11 mouse cellular contexts compared by ENCODE assay signal in genomic region chr7:130590081-130590828, GRCm38 (mm10). TPM values are rescaled to one million over a fixed set of nuclear protein-coding genes. Genes with fewer than 3 reads are reported as not detected.
A peak's percentile ranks its signal among the peaks of the same experiment; 100 is the strongest.
DNase-seq lines count a peak whose midpoint lies in the region; ATAC-seq and TF ChIP-seq lines count a peak whose summit lies in the region.
"Had no signal": no experiment of that assay in that cellular context is flagged by ENCODE, and none has a peak within 500 bp of the region (broad histone marks: within the 10 kb centered on the region; RNA-seq: fewer than 3 reads in every experiment).

No protein-coding gene starts in this region.

- no peaks in the 10 kb centered on the region for H3K9me3 ChIP-seq in embryonic facial prominence, embryonic 14.5 days (ENCODE audit: control insufficient read depth, low read length)
- H3K9me3 ChIP-seq: limb, embryonic 13.5 days had no signal

- no peak overlapping the region for H3K9ac ChIP-seq in embryonic facial prominence, embryonic 14.5 days (ENCODE audit: low read depth, low read length)
- H3K9ac ChIP-seq: limb, embryonic 13.5 days had no signal

- ATAC-seq in embryonic facial prominence, embryonic 14.5 days (ENCODE audit: low read depth), result peak; percentile 51; the same call in 1 of the 2 replicates
- no peak for ATAC-seq in megakaryocyte-erythroid progenitor cell, adult 5-6 weeks (replicated peaks; ENCODE audit: low FRiP score, low TSS enrichment, poor library complexity, severe bottlenecking)
- ATAC-seq: hindbrain, postnatal 0 days had no signal

- no peak for TF ChIP-seq CTCF in kidney, adult 2 months (conservative IDR thresholded peaks at IDR 0.05; ENCODE audit: insufficient read depth, insufficient read length, low read depth, low read length)

- no peak overlapping the region for H3K4me3 ChIP-seq in kidney, adult 2 months (ENCODE audit: insufficient read depth, low read depth, low read length)
- no peak overlapping the region for H3K4me3 ChIP-seq in embryonic facial prominence, embryonic 14.5 days (ENCODE audit: low read depth, low read length)
- H3K4me3 ChIP-seq: limb, embryonic 13.5 days had no signal

- H3K4me2 ChIP-seq in embryonic facial prominence, embryonic 14.5 days (ENCODE audit: low read depth, low read length), result no peak overlapping the region
- H3K4me2 ChIP-seq: limb, embryonic 13.5 days had no signal

- no peaks in the 10 kb centered on the region for H3K27me3 ChIP-seq in kidney, adult 2 months (replicated peaks; ENCODE audit: control insufficient read depth, insufficient read depth, low read length)
- H3K27me3 ChIP-seq in embryonic facial prominence, embryonic 14.5 days (replicated peaks; ENCODE audit: control insufficient read depth, insufficient read depth, low read length), result no peaks in the 10 kb centered on the region
- H3K27me3 ChIP-seq: limb, embryonic 13.5 days had no signal

- TF ChIP-seq POLR2A in kidney, adult 2 months (IDR thresholded peaks at IDR 0.05; ENCODE audit: low read depth, low read length), result no peak

- H3K27ac ChIP-seq in kidney, adult 2 months (ENCODE audit: insufficient read depth, low read depth, low read length), result peak overlapping the region; percentile 90; the same call in 1 of the 2 replicates
- H3K27ac ChIP-seq in embryonic facial prominence, embryonic 14.5 days (replicated peaks; ENCODE audit: low read depth, low read length), result no peak overlapping the region
- H3K27ac ChIP-seq: hindbrain, postnatal 0 days; limb, embryonic 13.5 days had no signal

- peaks cover 12% of the 10 kb centered on the region for H3K4me1 ChIP-seq in kidney, adult 2 months (ENCODE audit: control insufficient read depth, insufficient read depth, low read length)
- no peaks in the 10 kb centered on the region for H3K4me1 ChIP-seq in embryonic facial prominence, embryonic 14.5 days (ENCODE audit: control insufficient read depth, insufficient read depth, low read length)
- H3K4me1 ChIP-seq: limb, embryonic 13.5 days had no signal

- DNase-seq in kidney, adult 2 months, result no peak
- DNase-seq in kidney, postnatal 14 days, result no peak
- DNase-seq in embryonic facial prominence, embryonic 14.5 days (ENCODE audit: low spot score), result peak; percentile 50
- DNase-seq in layer of hippocampus, adult 9-11 months, result peak; percentile 43
- DNase-seq in retina, embryonic 14.5 days (ENCODE audit: low spot score), result peak; percentile 34
- DNase-seq in kidney, postnatal 25 days, result no peak
- DNase-seq: cerebellum, postnatal 25 days; heart, adult 11 months had no signal

- 79% methylated on average over 13 of the region's 13 CpGs for WGBS in kidney, adult 2 months
- 57% methylated on average over 13 of the region's 13 CpGs for WGBS in embryonic facial prominence, embryonic 14.5 days

- no peaks in the 10 kb centered on the region for H3K36me3 ChIP-seq in kidney, adult 2 months (ENCODE audit: control insufficient read depth, insufficient read depth, low read length)
- no peaks in the 10 kb centered on the region for H3K36me3 ChIP-seq in embryonic facial prominence, embryonic 14.5 days (ENCODE audit: control insufficient read depth, insufficient read depth, low read length)
- H3K36me3 ChIP-seq: limb, embryonic 13.5 days had no signal

RNA-seq across cellular contexts. Expression of gene Tacc2, which starts 13.0 kb away (rescaled TPM):
- polyA plus RNA-seq in kidney, adult 2 months (2012; rRNA removed), result 72.2 and 78.4 TPM in 2 replicates
- polyA plus RNA-seq in embryonic facial prominence, embryonic 14.5 days (2014; fragmentation: Nextera tagmentation; extraction: Ambion mirVana), result 42.2 and 44.4 TPM in 2 replicates
- total RNA-seq in megakaryocyte-erythroid progenitor cell, adult 5-6 weeks (2014; fragmentation: Nextera tagmentation), result 9.1 and 14.2 TPM in 2 replicates
- 0.88 and 1.6 TPM in 2 replicates for total RNA-seq in megakaryocyte-erythroid progenitor cell, adult 5-6 weeks (2017)

RNA-seq across cellular contexts. Expression of gene Nsmce4a, which starts 17.3 kb away (rescaled TPM):
- 39.8 and 44.4 TPM in 2 replicates for polyA plus RNA-seq in kidney, adult 2 months (2012; rRNA removed)
- 142 and 159 TPM in 2 replicates for polyA plus RNA-seq in embryonic facial prominence, embryonic 14.5 days (2014; fragmentation: Nextera tagmentation; extraction: Ambion mirVana)
- 180 and 183 TPM in 2 replicates for total RNA-seq in megakaryocyte-erythroid progenitor cell, adult 5-6 weeks (2014; fragmentation: Nextera tagmentation)
- total RNA-seq in megakaryocyte-erythroid progenitor cell, adult 5-6 weeks (2017), result 203 and 229 TPM in 2 replicates

Comparison
In these comparisons a context has a peak if more than half of its experiments do, and no peak if none do; other contexts are left out.
1. DNase-seq: peak in embryonic facial prominence, embryonic 14.5 days (single experiment), layer of hippocampus, adult 9-11 months (single experiment) and retina, embryonic 14.5 days (single experiment); none in kidney, adult 2 months (single experiment), kidney, postnatal 14 days (single experiment) and kidney, postnatal 25 days (0 of 2).